Mouse (Mus musculus): ENCODE measurements around the gene Zfp882.
"Not testable (repeated sequence)": the region's sequence is repeated elsewhere in the genome, so short reads cannot be mapped to it uniquely, and the experiment has no call there.

The Zfp882 gene

GRCm38 (mm10) chr8:71952961-71953700, 44.7 kb downstream of the Zfp882 start:
- not testable (repeated sequence) for DNase-seq

GRCm38 (mm10) chr8:71954666-71955065, 46.3 kb downstream of the Zfp882 start:
- no peak for DNase-seq

GRCm38 (mm10) chr8:71960483-71960882, 52.1 kb downstream of the Zfp882 start:
- no peak for DNase-seq

GRCm38 (mm10) chr8:71961796-71962195, 53.4 kb downstream of the Zfp882 start:
- no peak for DNase-seq

- no peak for DNase-seq
Measured at GRCm38 (mm10) chr8:71964051-71964450, 55.6 kb downstream of the Zfp882 start.

GRCm38 (mm10) chr8:71965166-71965565, 56.8 kb downstream of the Zfp882 start:
- DNase-seq, result no peak

Measured in kidney, adult 18-20 months (tissue).